Mouse (Mus musculus) thymus, adult 2 months (tissue): ENCODE data around the gene Soat1. TPM values are rescaled to one million over a fixed set of nuclear protein-coding genes. Genes with fewer than 3 reads are reported as not detected.

ENCODE experiments used
- DNase-seq: peaks from one replicate; pipeline ENCODE4 v3.0.0; 2021
- H3K27ac ChIP-seq: fragments of 200-500 bp; 2 replicates; pipeline ENCODE4 v1.5.1; 2012; ENCODE audit warnings: low read length, control low read depth; ENCODE audit not compliant: control insufficient read depth, insufficient read depth
- H3K27me3 ChIP-seq: fragments of 200-500 bp; 2 replicates; pipeline ENCODE4 v1.6.1; 2012; ENCODE audit warnings: mild to moderate bottlenecking, low read length, moderate library complexity, mixed read lengths; ENCODE audit not compliant: control insufficient read depth, insufficient read depth
- H3K36me3 ChIP-seq: fragments of 200-500 bp; 2 replicates; pipeline ENCODE4 v1.6.1; 2012; ENCODE audit warnings: mild to moderate bottlenecking, low read length, moderate library complexity; ENCODE audit not compliant: control insufficient read depth, insufficient read depth
- H3K4me1 ChIP-seq: fragments of 200-500 bp; replicated peaks from 2 replicates; pipeline ENCODE4 v1.6.1; 2012; ENCODE audit warnings: low read length; ENCODE audit not compliant: control insufficient read depth, insufficient read depth
- H3K4me3 ChIP-seq: fragments of 200-500 bp; 2 replicates; pipeline ENCODE4 v1.5.1; 2012; ENCODE audit warnings: mild to moderate bottlenecking, low read length, control low read depth, moderate library complexity; ENCODE audit not compliant: control insufficient read depth, insufficient read depth
- CTCF ChIP-seq: fragments of 200-500 bp; IDR thresholded peaks from 2 replicates; pipeline ENCODE4 v1.5.1; 2012; ENCODE audit warnings: mild to moderate bottlenecking, control low read depth, low read length, moderate library complexity, borderline replicate concordance; ENCODE audit not compliant: control insufficient read depth, poor library complexity, insufficient read depth; ENCODE audit errors: extremely low read depth
- POLR2A ChIP-seq: fragments of 200-500 bp; IDR thresholded peaks from 2 replicates; pipeline ENCODE4 v1.6.1; 2012; ENCODE audit warnings: mild to moderate bottlenecking, low read length, control low read depth, moderate library complexity; ENCODE audit not compliant: control insufficient read depth, poor library complexity, insufficient read depth; ENCODE audit errors: extremely low read depth
- WGBS: fragments of 180-500 bp; shearing (Covaris S2); methylation state at CpG from one replicate; pipeline ENCODE4 v1.1.7; 2018; 5-methylcytosine and 5-hydroxymethylcytosine counted together
- polyA plus RNA-seq: library from polyadenylated mRNA; depleted of rRNA; stranded (reverse); fragments of >200 nt; gene quantifications from 2 replicates; pipeline ENCODE4 v1.2.3, GENCODE M21; 2012

Gene Soat1
- polyA plus RNA-seq, 1 experiment, result 119 TPM

DNA sequence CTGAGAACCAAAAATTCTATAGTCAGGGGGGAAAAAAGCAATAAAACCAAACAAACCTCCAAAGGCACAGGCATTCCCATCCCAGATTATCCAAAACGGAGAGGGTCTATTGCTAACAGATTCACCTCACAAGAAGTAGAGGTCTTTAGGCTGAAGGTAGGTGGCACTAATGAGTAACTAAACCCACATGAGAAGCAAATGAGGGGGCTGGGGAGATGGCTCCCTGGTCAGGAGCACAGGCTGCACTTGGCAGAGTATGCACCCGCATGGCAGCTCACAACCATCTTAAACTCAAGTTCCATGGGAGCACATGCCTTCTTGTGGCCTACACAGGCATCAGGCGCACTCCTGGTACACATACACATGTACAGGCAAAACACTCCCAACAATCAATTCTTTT is 7.7 kb upstream of the Soat1 start:
- no peak for TF ChIP-seq POLR2A
- TF ChIP-seq CTCF, result no peak
- Histone ChIP-seq H3K4me3 (no peak overlapping the region), H3K27ac (no peak overlapping the region), H3K36me3 (no peaks in the 10 kb centered on the region), H3K4me1 (peaks cover 7% of the 10 kb centered on the region), H3K27me3 (no peaks in the 10 kb centered on the region)
- no peak for DNase-seq
- 98% methylated on average over 3 of the region's 3 CpGs for WGBS

DNA sequence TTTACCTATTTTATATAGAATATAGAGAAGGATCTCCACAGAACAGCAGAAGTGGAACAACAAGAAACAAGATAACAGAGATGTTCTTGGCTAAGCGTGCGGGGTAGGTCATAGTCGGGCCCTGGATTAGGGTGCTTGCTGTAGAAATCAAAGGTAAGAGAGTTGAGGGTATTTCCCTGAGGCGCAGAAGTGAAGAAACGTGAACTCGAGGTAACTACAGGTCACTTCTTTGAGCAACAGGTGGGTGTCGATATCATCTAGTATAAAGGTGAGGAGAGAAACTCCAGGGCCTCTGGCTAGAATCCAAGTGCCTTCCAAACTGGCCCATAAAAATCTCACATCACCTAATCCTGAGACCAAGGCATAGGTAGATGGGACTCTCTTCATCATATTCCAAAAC is 2.4 kb upstream of the Soat1 start:
- H3K27me3 ChIP-seq, result no peaks in the 10 kb centered on the region
- H3K4me3 ChIP-seq, result no peak overlapping the region
- TF ChIP-seq POLR2A (no peak), CTCF (no peak)
- no peaks in the 10 kb centered on the region for H3K36me3 ChIP-seq
- no peak for DNase-seq
- peaks cover 13% of the 10 kb centered on the region for H3K4me1 ChIP-seq
- 93% methylated on average over 7 of the region's 7 CpGs for WGBS
- H3K27ac ChIP-seq, result no peak overlapping the region

DNA sequence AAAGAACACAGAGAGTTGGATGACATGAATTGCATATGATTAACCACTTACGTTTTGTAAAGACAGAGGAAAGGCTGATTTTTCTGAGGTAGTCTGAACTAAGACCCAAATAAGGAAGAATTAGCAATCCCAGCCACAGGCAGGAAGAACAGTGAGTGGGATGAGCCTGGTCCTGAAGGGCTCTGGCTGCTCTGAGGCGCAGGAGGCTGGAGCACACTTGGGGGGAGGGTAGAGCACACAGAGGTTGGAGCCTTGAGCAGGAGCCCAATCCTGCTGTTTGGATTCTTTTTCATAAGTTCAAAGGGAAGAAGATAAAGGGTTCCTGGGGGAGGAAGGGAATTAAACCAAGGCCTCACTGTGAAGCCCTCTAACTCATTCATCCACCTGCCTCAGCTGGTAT is 1.9 kb upstream of the Soat1 start:
- no peak overlapping the region for H3K27ac ChIP-seq
- H3K27me3 ChIP-seq, result no peaks in the 10 kb centered on the region
- no peak for DNase-seq

DNA sequence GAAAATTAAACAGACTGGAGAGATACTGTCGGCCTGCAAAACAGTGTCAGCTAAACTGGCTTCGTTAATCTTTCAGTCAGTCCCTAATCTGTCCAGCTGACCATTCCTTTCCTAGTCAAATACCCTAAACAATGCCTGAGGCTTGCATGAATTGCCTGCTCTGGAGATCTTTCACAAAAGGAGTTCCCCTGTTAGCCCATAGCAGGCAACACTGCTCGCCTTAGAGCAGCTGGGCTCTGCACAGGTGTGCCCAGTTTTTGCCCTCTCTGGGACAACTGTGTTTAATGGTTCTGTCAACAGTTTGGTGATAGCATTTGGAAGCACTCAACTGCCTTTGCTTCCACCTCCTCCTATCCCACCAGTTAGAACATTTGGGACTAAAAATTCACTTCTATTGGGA is 723 bp upstream of the Soat1 start:
- TF ChIP-seq POLR2A (no peak), CTCF (no peak)
- no peak for DNase-seq
- WGBS, result 79% methylated on average over 3 of the region's 3 CpGs

More for the DNA sequence above, 1.9 kb upstream of the Soat1 start:
- H3K4me1 ChIP-seq, result peaks cover 14% of the 10 kb centered on the region
- no peak overlapping the region for H3K4me3 ChIP-seq
- WGBS, result 97% methylated on average over 2 of the region's 2 CpGs
- no peak for TF ChIP-seq CTCF
- no peak for TF ChIP-seq POLR2A
- no peaks in the 10 kb centered on the region for H3K36me3 ChIP-seq

DNA sequence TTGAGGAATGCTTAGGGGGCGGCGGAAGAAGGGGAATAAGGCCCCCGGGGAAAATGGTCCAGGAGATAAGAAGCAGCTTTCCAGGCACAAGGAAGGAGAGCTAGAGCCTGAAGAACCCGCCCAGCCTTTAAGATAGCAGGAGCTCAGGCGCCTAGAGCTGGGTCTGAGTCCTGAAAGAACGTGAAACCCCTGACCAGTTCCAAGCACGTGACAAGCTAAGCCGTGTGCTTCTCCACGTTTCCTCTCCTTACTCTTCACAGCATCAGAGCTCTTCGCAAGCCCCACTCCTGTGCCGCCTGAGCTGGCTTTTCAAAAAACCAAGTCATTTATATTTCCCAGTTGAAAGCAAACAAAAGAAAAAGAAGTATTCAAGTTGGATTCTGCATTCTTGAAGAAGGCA is 1.1 kb downstream of the Soat1 start:
- Histone ChIP-seq H3K27ac (no peak overlapping the region), H3K4me1 (peaks cover 16% of the 10 kb centered on the region), H3K4me3 (peak overlapping the region; percentile 45), H3K27me3 (no peaks in the 10 kb centered on the region), H3K36me3 (no peaks in the 10 kb centered on the region)
- peak; percentile 29 for DNase-seq
- TF ChIP-seq CTCF (no peak), POLR2A (no peak)
- WGBS, result 30% methylated on average over 11 of the region's 11 CpGs

More for the DNA sequence above, 723 bp upstream of the Soat1 start:
- Histone ChIP-seq H3K36me3 (no peaks in the 10 kb centered on the region), H3K27me3 (no peaks in the 10 kb centered on the region), H3K4me3 (no peak overlapping the region), H3K27ac (0 out of 2 replicates have a peak overlapping the region, but pooled peaks have one; percentile 41), H3K4me1 (peaks cover 16% of the 10 kb centered on the region)

DNA sequence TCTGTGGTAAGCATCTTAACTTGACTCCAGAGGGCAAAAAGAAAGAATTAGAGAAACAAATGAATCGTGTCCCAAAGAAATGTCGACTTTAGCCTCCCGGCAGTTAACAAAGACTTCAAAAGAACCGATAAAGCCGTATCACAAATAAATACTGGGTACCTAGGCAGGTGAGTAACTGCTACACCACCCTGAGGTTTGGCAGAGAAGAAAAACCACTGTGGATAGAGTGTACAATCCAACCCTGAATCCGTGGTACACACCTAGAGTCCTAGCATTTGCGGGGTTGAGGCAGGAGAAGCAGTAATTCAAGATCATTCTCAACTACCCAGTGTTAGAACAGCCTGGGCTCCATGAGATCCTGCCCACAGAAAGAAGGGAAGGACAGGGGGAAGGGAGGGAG is 2.2 kb downstream of the Soat1 start:
- no peak overlapping the region for H3K4me3 ChIP-seq
- H3K36me3 ChIP-seq, result no peaks in the 10 kb centered on the region
- no peak for TF ChIP-seq CTCF
- TF ChIP-seq POLR2A, result no peak
- WGBS, result 90% methylated on average over 7 of the region's 7 CpGs
- no peaks in the 10 kb centered on the region for H3K27me3 ChIP-seq
- DNase-seq, result no peak
- peaks cover 16% of the 10 kb centered on the region for H3K4me1 ChIP-seq
- no peak overlapping the region for H3K27ac ChIP-seq

DNA sequence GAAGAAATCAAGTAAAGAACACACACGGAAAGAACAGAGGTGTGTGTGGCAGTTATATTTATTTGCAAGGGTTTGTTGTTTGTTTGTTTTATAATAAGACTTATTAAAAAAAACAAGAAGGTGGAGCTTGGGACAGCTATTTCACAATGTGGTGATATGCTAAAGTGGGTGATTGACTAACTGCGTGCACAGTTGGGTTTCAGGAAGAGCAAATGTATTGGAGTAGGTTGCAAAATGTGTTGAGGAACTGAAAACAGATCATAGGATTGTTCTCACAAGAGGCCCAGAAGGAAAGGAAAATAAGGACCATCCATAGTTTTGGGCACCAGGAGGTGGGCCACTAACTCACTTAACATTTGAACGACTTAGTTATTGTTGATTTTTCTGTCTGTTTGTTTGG is 3.1 kb downstream of the Soat1 start:
- 92% methylated on average over 3 of the region's 3 CpGs for WGBS
- TF ChIP-seq CTCF (no peak), POLR2A (no peak)
- Histone ChIP-seq H3K27ac (no peak overlapping the region), H3K4me1 (peaks cover 15% of the 10 kb centered on the region), H3K4me3 (no peak overlapping the region), H3K27me3 (no peaks in the 10 kb centered on the region), H3K36me3 (peaks cover 8% of the 10 kb centered on the region)
- DNase-seq, result no peak
